Mouse (Mus musculus) spleen, adult 2 months (tissue): ENCODE data around the gene Smarca4.

ENCODE experiments used
- CTCF ChIP-seq: fragments of 200-500 bp; IDR thresholded peaks from 2 replicates; pipeline ENCODE4 v1.5.1; 2011; ENCODE audit warnings: mild to moderate bottlenecking, inconsistent platforms; ENCODE audit not compliant: insufficient read depth, insufficient read length, insufficient replicate concordance; ENCODE audit errors: extremely low read depth
- POLR2A ChIP-seq: fragments of 200-500 bp; IDR thresholded peaks from 2 replicates; pipeline ENCODE4 v1.6.1; 2011; ENCODE audit warnings: low read depth, low read length, inconsistent platforms

DNA sequence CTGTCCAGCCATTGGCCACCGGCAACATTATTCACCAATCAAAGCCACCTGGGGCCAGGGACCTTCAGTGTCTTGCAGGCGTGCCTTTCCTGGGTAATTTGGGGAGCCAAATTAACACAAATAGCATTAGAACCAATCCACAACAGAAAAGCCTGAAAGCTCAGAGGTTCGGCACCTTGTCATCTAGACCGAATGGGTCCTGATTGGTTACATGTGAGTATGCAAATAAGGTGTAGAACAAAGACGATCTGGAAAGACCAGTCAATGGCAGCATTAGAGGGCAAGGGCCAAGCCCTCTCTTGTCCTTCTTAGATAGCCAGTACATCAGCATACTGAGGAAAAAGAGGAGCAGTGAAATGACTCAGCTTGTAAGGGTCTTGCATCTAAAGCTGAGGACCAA lies 10.1 kb upstream of the Smarca4 start:
- no peak for TF ChIP-seq POLR2A
- TF ChIP-seq CTCF, result no peak
